Mouse (Mus musculus): Measurements from ENCODE around the gene Gramd2. TPM values are rescaled to one million over a fixed set of nuclear protein-coding genes. Genes with fewer than 3 reads are reported as not detected.

Gene Gramd2
- polyA plus RNA-seq, 1 experiment from 2014 or later, result 0.21 TPM

- H3K27me3 ChIP-seq (ENCODE audit: insufficient read depth, low read length), result peaks cover 70% of the 10 kb centered on the region
- H3K9me3 ChIP-seq (ENCODE audit: low read length), result no peaks in the 10 kb centered on the region
- no peak overlapping the region for H3K4me3 ChIP-seq (ENCODE audit: low read depth, low read length)
- no peak for DNase-seq
- peaks cover 49% of the 10 kb centered on the region for H3K36me3 ChIP-seq (replicated peaks; ENCODE audit: insufficient read depth, low read length)
- no peaks in the 10 kb centered on the region for H3K4me1 ChIP-seq (ENCODE audit: insufficient read depth)
- no peak overlapping the region for H3K27ac ChIP-seq (ENCODE audit: low read depth)
- no peak for TF ChIP-seq EP300 (IDR thresholded peaks at IDR 0.05; ENCODE audit: low read depth)
- no peak for TF ChIP-seq CTCF (IDR thresholded peaks at IDR 0.05; ENCODE audit: low read depth)
- no peak overlapping the region for H3K4me2 ChIP-seq (ENCODE audit: low read depth, low read length)
- no peak overlapping the region for H3K9ac ChIP-seq (replicated peaks)
- ATAC-seq, result no peak
- WGBS (ENCODE audit: insufficient replicate concordance), result 66% methylated on average over 2 of the region's 2 CpGs
These were observed 6.5 kb upstream of the Gramd2 start for GRCm38 (mm10) chr9:59673427-59673826.

GRCm38 (mm10) chr9:59675598-59675997, 4.3 kb upstream of the Gramd2 start:
- no peak for ATAC-seq

GRCm38 (mm10) chr9:59678313-59678712, 1.6 kb upstream of the Gramd2 start:
- Histone ChIP-seq H3K4me3 (ENCODE audit: low read depth, low read length) (no peak overlapping the region), H3K4me2 (ENCODE audit: low read depth, low read length) (no peak overlapping the region), H3K27me3 (ENCODE audit: insufficient read depth, low read length) (peaks cover 71% of the 10 kb centered on the region), H3K9ac (replicated peaks) (no peak overlapping the region), H3K27ac (ENCODE audit: low read depth) (no peak overlapping the region), H3K36me3 (replicated peaks; ENCODE audit: insufficient read depth, low read length) (peaks cover 26% of the 10 kb centered on the region), H3K4me1 (ENCODE audit: insufficient read depth) (peaks cover 8% of the 10 kb centered on the region), H3K9me3 (ENCODE audit: low read length) (no peaks in the 10 kb centered on the region)
- ATAC-seq, result peak; percentile 82
- TF ChIP-seq EP300 (IDR thresholded peaks at IDR 0.05; ENCODE audit: low read depth), result no peak
- peak; percentile 85 for TF ChIP-seq CTCF (IDR thresholded peaks at IDR 0.05; ENCODE audit: low read depth)
- WGBS (ENCODE audit: insufficient replicate concordance), result 12% methylated on average over 1 of the region's 1 CpGs
- peak; percentile 27 for DNase-seq

More at GRCm38 (mm10) chr9:59675598-59675997, 4.3 kb upstream of the Gramd2 start:
- Histone ChIP-seq H3K9me3 (ENCODE audit: low read length) (no peaks in the 10 kb centered on the region), H3K36me3 (replicated peaks; ENCODE audit: insufficient read depth, low read length) (peaks cover 44% of the 10 kb centered on the region), H3K4me2 (ENCODE audit: low read depth, low read length) (no peak overlapping the region), H3K4me3 (ENCODE audit: low read depth, low read length) (no peak overlapping the region), H3K4me1 (ENCODE audit: insufficient read depth) (peaks cover 8% of the 10 kb centered on the region), H3K27ac (ENCODE audit: low read depth) (no peak overlapping the region), H3K27me3 (ENCODE audit: insufficient read depth, low read length) (peaks cover 70% of the 10 kb centered on the region), H3K9ac (replicated peaks) (no peak overlapping the region)
- WGBS (ENCODE audit: insufficient replicate concordance), result 91% methylated on average over 14 of the region's 14 CpGs
- no peak for TF ChIP-seq CTCF (IDR thresholded peaks at IDR 0.05; ENCODE audit: low read depth)
- no peak for TF ChIP-seq EP300 (IDR thresholded peaks at IDR 0.05; ENCODE audit: low read depth)
- no peak for DNase-seq

GRCm38 (mm10) chr9:59680534-59680875, 561 bp downstream of the Gramd2 start:
- Histone ChIP-seq H3K27ac (ENCODE audit: low read depth) (no peak overlapping the region), H3K27me3 (ENCODE audit: insufficient read depth, low read length) (peaks cover 58% of the 10 kb centered on the region), H3K4me2 (ENCODE audit: low read depth, low read length) (peak overlapping the region; percentile 72), H3K4me3 (ENCODE audit: low read depth, low read length) (peak overlapping the region; percentile 41), H3K9ac (replicated peaks) (no peak overlapping the region), H3K4me1 (ENCODE audit: insufficient read depth) (peaks cover 8% of the 10 kb centered on the region), H3K9me3 (ENCODE audit: low read length) (no peaks in the 10 kb centered on the region), H3K36me3 (replicated peaks; ENCODE audit: insufficient read depth, low read length) (peaks cover 18% of the 10 kb centered on the region; the same call in 1 of the 2 replicates)
- TF ChIP-seq EP300 (IDR thresholded peaks at IDR 0.05; ENCODE audit: low read depth) (no peak), CTCF (IDR thresholded peaks at IDR 0.05; ENCODE audit: low read depth) (no peak)
- WGBS (ENCODE audit: insufficient replicate concordance), result 24% methylated on average over 16 of the region's 16 CpGs
- no peak for ATAC-seq
- no peak for DNase-seq

DNA sequence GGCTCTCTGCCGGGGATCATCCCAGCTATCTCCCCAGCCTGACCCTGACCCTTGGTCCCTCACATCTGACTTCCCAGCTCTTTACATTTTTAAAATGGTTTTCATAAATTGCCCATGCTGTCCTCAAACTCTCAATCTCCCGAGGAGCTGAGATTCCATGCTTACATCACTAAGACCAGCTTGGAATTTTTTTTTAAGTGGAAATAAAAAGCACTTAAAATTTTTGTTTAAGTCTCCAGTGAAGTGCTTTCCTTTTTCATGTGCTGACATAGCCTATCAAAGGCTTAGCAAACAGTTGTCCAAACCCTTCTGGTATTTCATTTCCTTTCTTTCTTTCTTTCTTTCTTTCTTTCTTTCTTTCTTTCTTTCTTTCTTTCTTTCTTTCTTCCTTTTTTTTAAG, 4.1 kb downstream of the Gramd2 start:
- H3K27ac ChIP-seq (ENCODE audit: low read depth), result no peak overlapping the region
- peaks cover 56% of the 10 kb centered on the region for H3K27me3 ChIP-seq (ENCODE audit: insufficient read depth, low read length)
- no peaks in the 10 kb centered on the region for H3K9me3 ChIP-seq (ENCODE audit: low read length)
- DNase-seq, result no peak
- no peak overlapping the region for H3K9ac ChIP-seq (replicated peaks)
- H3K4me2 ChIP-seq (ENCODE audit: low read depth, low read length), result no peak overlapping the region
- WGBS (ENCODE audit: insufficient replicate concordance), result 50% methylated on average over 2 of the region's 2 CpGs
- H3K4me1 ChIP-seq (ENCODE audit: insufficient read depth), result peaks cover 8% of the 10 kb centered on the region
- H3K4me3 ChIP-seq (ENCODE audit: low read depth, low read length), result no peak overlapping the region
- H3K36me3 ChIP-seq (replicated peaks; ENCODE audit: insufficient read depth, low read length), result no peaks in the 10 kb centered on the region
- ATAC-seq, result no peak
- TF ChIP-seq CTCF (IDR thresholded peaks at IDR 0.05; ENCODE audit: low read depth) (no peak), EP300 (IDR thresholded peaks at IDR 0.05; ENCODE audit: low read depth) (no peak)

- H3K9ac ChIP-seq (replicated peaks), result no peak overlapping the region
- H3K27ac ChIP-seq (ENCODE audit: low read depth), result no peak overlapping the region
- no peaks in the 10 kb centered on the region for H3K36me3 ChIP-seq (replicated peaks; ENCODE audit: insufficient read depth, low read length)
- DNase-seq (no peak), ATAC-seq (no peak)
- no peaks in the 10 kb centered on the region for H3K4me1 ChIP-seq (ENCODE audit: insufficient read depth)
- TF ChIP-seq CTCF (IDR thresholded peaks at IDR 0.05; ENCODE audit: low read depth) (no peak), EP300 (IDR thresholded peaks at IDR 0.05; ENCODE audit: low read depth) (no peak)
- H3K27me3 ChIP-seq (ENCODE audit: insufficient read depth, low read length), result peaks cover 35% of the 10 kb centered on the region
- WGBS (ENCODE audit: insufficient replicate concordance), result 19% methylated on average over 6 of the region's 6 CpGs
- H3K9me3 ChIP-seq (ENCODE audit: low read length), result no peaks in the 10 kb centered on the region
- H3K4me2 ChIP-seq (ENCODE audit: low read depth, low read length), result no peak overlapping the region
- no peak overlapping the region for H3K4me3 ChIP-seq (ENCODE audit: low read depth, low read length)
These were observed 7.6 kb downstream of the Gramd2 start for GRCm38 (mm10) chr9:59687416-59688046.

Measured in liver, postnatal 0 days (tissue).